Mouse (Mus musculus): ENCODE data around the gene Atp9a. TPM values are rescaled to one million over a fixed set of nuclear protein-coding genes. Genes with fewer than 3 reads are reported as not detected.
A peak's percentile ranks its signal among the peaks of the same experiment; 100 is the strongest.

Gene Atp9a
- polyA plus RNA-seq, 1 experiment from 2014 or later = 15.0 TPM

DNA sequence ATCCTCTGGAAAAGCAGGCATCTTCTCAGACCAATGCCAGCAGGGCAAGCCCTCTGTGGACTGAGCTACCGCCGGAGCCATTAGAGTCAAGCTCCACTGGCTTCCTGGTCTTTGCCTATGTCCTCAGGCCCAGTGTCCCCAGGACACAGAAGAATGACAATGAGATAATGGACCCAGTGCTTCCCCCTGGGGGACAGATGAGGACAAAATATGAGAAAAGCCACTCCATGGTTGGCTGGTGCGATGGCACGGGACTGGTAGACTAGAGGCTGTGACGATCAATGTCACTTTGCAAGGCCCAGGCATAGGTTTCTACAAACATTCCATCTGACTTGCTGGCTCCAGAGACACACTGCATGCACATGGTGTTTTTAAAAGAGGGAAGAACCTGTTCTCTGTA lies 149.2 kb downstream of the Atp9a start:
- no peak for ATAC-seq (replicated peaks; ENCODE audit: low FRiP score, low read depth)
- Histone ChIP-seq H3K9me3 (replicated peaks; ENCODE audit: low read length) (no peaks in the 10 kb centered on the region), H3K4me1 (replicated peaks; ENCODE audit: insufficient read depth, low read length) (peaks cover 13% of the 10 kb centered on the region; the same call in 1 of the 2 replicates), H3K4me3 (replicated peaks; ENCODE audit: low read depth, low read length) (no peak overlapping the region), H3K4me2 (ENCODE audit: low read length) (no peak overlapping the region), H3K27ac (no peak overlapping the region), H3K9ac (ENCODE audit: low read depth, low read length) (no peak overlapping the region), H3K27me3 (ENCODE audit: insufficient read depth, low read length) (no peaks in the 10 kb centered on the region), H3K36me3 (ENCODE audit: insufficient read depth, low read length) (no peaks in the 10 kb centered on the region)
- DNase-seq (ENCODE audit: low spot score) = no peak
- WGBS = 80% methylated on average over 5 of the region's 5 CpGs
- peak; percentile 58 for TF ChIP-seq CTCF (IDR thresholded peaks at IDR 0.05; ENCODE audit: low read depth)

DNA sequence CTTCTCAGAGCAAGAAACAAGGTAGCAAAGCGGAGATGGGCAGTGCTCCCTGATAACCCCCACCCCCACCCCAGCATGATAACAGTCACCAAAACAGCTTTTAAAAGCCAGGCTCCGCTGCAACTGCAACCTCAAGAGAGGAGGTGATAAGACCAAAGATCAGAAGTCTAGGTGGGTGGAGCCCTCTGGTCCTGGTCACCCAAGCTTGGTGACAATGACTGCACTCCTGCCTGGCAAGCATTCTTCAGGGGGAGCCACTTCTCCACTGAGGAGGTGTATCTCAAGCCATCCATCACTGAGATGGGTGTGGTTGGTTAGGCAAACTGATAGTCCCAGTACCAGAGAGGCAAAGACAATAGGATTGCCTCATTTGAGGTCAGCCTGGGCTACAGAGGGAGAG lies 151.1 kb downstream of the Atp9a start:
- H3K36me3 ChIP-seq (ENCODE audit: insufficient read depth, low read length) = no peaks in the 10 kb centered on the region
- no peak overlapping the region for H3K4me2 ChIP-seq (ENCODE audit: low read length)
- no peak overlapping the region for H3K9ac ChIP-seq (ENCODE audit: low read depth, low read length)
- DNase-seq (ENCODE audit: low spot score) = no peak
- no peaks in the 10 kb centered on the region for H3K9me3 ChIP-seq (replicated peaks; ENCODE audit: low read length)
- H3K4me1 ChIP-seq (replicated peaks; ENCODE audit: insufficient read depth, low read length) = peaks cover 15% of the 10 kb centered on the region; the same call in 1 of the 2 replicates
- 88% methylated on average over 2 of the region's 2 CpGs for WGBS
- ATAC-seq (replicated peaks; ENCODE audit: low FRiP score, low read depth) = no peak
- no peak overlapping the region for H3K27ac ChIP-seq
- no peak for TF ChIP-seq CTCF (IDR thresholded peaks at IDR 0.05; ENCODE audit: low read depth)
- no peaks in the 10 kb centered on the region for H3K27me3 ChIP-seq (ENCODE audit: insufficient read depth, low read length)
- H3K4me3 ChIP-seq (replicated peaks; ENCODE audit: low read depth, low read length) = no peak overlapping the region

- Histone ChIP-seq H3K36me3 (ENCODE audit: insufficient read depth, low read length) (no peaks in the 10 kb centered on the region), H3K27ac (0 out of 2 replicates have a peak overlapping the region, but pooled peaks have one; percentile 19), H3K27me3 (ENCODE audit: insufficient read depth, low read length) (no peaks in the 10 kb centered on the region), H3K9me3 (replicated peaks; ENCODE audit: low read length) (no peaks in the 10 kb centered on the region), H3K9ac (ENCODE audit: low read depth, low read length) (peak overlapping the region; percentile 62; the same call in 1 of the 2 replicates), H3K4me3 (replicated peaks; ENCODE audit: low read depth, low read length) (peak overlapping the region; percentile 44), H3K4me2 (ENCODE audit: low read length) (peak overlapping the region; percentile 76), H3K4me1 (replicated peaks; ENCODE audit: insufficient read depth, low read length) (peaks cover 15% of the 10 kb centered on the region; the same call in 1 of the 2 replicates)
- WGBS = 28% methylated on average over 10 of the region's 10 CpGs
- ATAC-seq (replicated peaks; ENCODE audit: low FRiP score, low read depth) (0 out of 2 replicates have a peak, but pooled peaks have one; percentile 15), DNase-seq (ENCODE audit: low spot score) (no peak)
- TF ChIP-seq CTCF (IDR thresholded peaks at IDR 0.05; ENCODE audit: low read depth) = no peak
These were observed 151.7 kb downstream of the Atp9a start for GRCm38 (mm10) chr2:168590556-168590955.

DNA sequence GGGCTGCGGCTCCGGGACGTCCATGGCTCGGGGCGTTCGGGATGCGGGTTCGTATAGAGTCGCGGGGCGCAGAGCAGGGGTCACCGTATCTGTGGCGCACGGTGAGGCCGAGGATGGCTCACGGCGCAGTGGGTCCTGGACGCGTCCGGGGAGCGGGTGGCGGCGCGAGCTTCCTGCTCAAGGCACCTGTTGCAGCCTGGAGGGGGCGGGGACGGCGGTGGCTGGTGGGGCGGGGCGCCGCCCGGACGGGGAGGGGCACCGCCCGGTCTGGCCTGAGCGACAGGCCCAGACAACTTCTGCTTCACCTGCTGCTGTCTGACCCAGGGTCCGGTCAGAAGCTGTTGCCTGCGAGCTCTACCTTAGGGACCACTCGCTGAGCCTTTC lies 152.0 kb downstream of the Atp9a start:
- Histone ChIP-seq H3K4me1 (replicated peaks; ENCODE audit: insufficient read depth, low read length) (peaks cover 15% of the 10 kb centered on the region; the same call in 1 of the 2 replicates), H3K4me2 (ENCODE audit: low read length) (peak overlapping the region; percentile 76), H3K36me3 (ENCODE audit: insufficient read depth, low read length) (no peaks in the 10 kb centered on the region), H3K9ac (ENCODE audit: low read depth, low read length) (peak overlapping the region; percentile 62), H3K4me3 (replicated peaks; ENCODE audit: low read depth, low read length) (peak overlapping the region; percentile 44), H3K27ac (0 out of 2 replicates have a peak overlapping the region, but pooled peaks have one; percentile 19), H3K9me3 (replicated peaks; ENCODE audit: low read length) (no peaks in the 10 kb centered on the region), H3K27me3 (ENCODE audit: insufficient read depth, low read length) (no peaks in the 10 kb centered on the region)
- WGBS = under 1% methylated on average over 35 of the region's 38 CpGs
- DNase-seq (ENCODE audit: low spot score) = no peak
- TF ChIP-seq CTCF (IDR thresholded peaks at IDR 0.05; ENCODE audit: low read depth) = no peak
- ATAC-seq (replicated peaks; ENCODE audit: low FRiP score, low read depth) = peak; percentile 85

DNA sequence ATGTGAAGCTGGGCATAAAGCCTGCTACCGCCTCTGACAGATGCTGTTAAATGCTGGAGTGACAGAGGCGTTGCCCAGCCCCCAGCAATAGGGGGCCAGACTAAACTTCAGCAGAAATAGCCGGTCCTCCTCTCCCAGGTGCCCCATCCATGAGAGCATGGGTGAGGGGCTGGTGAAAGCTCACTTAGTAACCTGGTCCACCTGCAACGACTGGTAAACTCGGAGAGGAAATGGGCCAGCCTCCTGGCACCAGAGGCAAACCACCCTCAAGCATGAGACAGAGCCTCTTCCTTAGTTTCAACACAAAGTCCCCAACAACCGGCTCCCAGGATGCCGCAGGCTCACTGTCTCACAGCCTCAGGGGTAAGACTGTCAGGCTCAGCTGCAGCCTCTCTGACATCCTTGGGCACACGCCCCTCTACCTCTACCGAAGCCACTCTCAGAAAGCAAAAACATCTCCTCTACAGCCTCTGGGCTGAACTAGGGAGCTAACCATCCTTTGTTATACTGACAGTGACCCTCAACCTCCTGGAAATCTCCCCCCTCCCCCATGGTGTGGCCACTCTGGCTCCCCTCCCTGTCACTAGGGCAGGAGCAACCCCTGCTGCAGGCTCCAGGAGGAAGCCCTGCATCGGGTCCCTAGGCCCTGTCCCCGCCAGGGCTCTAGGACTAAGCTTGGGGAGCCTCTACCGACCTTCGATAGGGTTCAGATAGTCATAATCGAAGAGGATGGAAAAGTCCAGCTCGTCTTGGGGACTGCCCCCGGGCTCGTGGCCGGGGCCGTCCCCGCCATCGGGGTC lies 152.6 kb downstream of the Atp9a start:
- Histone ChIP-seq H3K27me3 (ENCODE audit: insufficient read depth, low read length) (no peaks in the 10 kb centered on the region), H3K4me1 (replicated peaks; ENCODE audit: insufficient read depth, low read length) (peaks cover 15% of the 10 kb centered on the region; the same call in 1 of the 2 replicates), H3K4me3 (replicated peaks; ENCODE audit: low read depth, low read length) (peak overlapping the region; percentile 44), H3K36me3 (ENCODE audit: insufficient read depth, low read length) (no peaks in the 10 kb centered on the region), H3K9ac (ENCODE audit: low read depth, low read length) (peak overlapping the region; percentile 62), H3K27ac (peak overlapping the region; percentile 6; the same call in 1 of the 2 replicates), H3K4me2 (ENCODE audit: low read length) (peak overlapping the region; percentile 76), H3K9me3 (replicated peaks; ENCODE audit: low read length) (no peaks in the 10 kb centered on the region)
- DNase-seq (ENCODE audit: low spot score) (no peak), ATAC-seq (replicated peaks; ENCODE audit: low FRiP score, low read depth) (0 out of 2 replicates have a peak, but pooled peaks have one; percentile 14)
- WGBS = 9% methylated on average over 21 of the region's 21 CpGs
- TF ChIP-seq CTCF (IDR thresholded peaks at IDR 0.05; ENCODE audit: low read depth) = no peak

- H3K27me3 ChIP-seq (ENCODE audit: insufficient read depth, low read length) = no peaks in the 10 kb centered on the region
- 33% methylated on average over 11 of the region's 11 CpGs for WGBS
- no peak for DNase-seq (ENCODE audit: low spot score)
- peak overlapping the region; percentile 6; the same call in 1 of the 2 replicates for H3K27ac ChIP-seq
- no peaks in the 10 kb centered on the region for H3K9me3 ChIP-seq (replicated peaks; ENCODE audit: low read length)
- H3K4me3 ChIP-seq (replicated peaks; ENCODE audit: low read depth, low read length) = peak overlapping the region; percentile 44
- no peak overlapping the region for H3K9ac ChIP-seq (ENCODE audit: low read depth, low read length)
- H3K4me1 ChIP-seq (replicated peaks; ENCODE audit: insufficient read depth, low read length) = peaks cover 15% of the 10 kb centered on the region; the same call in 1 of the 2 replicates
- peak overlapping the region; percentile 76 for H3K4me2 ChIP-seq (ENCODE audit: low read length)
- no peaks in the 10 kb centered on the region for H3K36me3 ChIP-seq (ENCODE audit: insufficient read depth, low read length)
- no peak for TF ChIP-seq CTCF (IDR thresholded peaks at IDR 0.05; ENCODE audit: low read depth)
- no peak for ATAC-seq (replicated peaks; ENCODE audit: low FRiP score, low read depth)
These were observed 153.4 kb downstream of the Atp9a start for GRCm38 (mm10) chr2:168588591-168589367.
